Mouse (Mus musculus) midbrain, postnatal 0 days (tissue): Measurements from ENCODE around the gene Mttp. TPM values are rescaled to one million over a fixed set of nuclear protein-coding genes. Genes with fewer than 3 reads are reported as not detected.

ENCODE experiments used
- ATAC-seq: fragments of 200-750 bp; cut with Nextera tagmentation; 2 replicates; pipeline ENCODE4 v1.8.0; 2017; ENCODE audit warnings: moderate number of reproducible peaks, mild to moderate bottlenecking, moderate TSS enrichment, moderate library complexity; ENCODE audit not compliant: low FRiP score
- DNase-seq: peaks from one replicate; pipeline ENCODE4 v3.0.0-alpha.2; 2015; ENCODE audit warnings: low spot score
- H3K27ac ChIP-seq: fragments of 300-500 bp; sonication (generic); 2 replicates; pipeline ENCODE4 v1.5.1; 2014; ENCODE audit warnings: low read depth, mild to moderate bottlenecking, low read length, mixed read lengths
- H3K27me3 ChIP-seq: fragments of 300-500 bp; sonication (generic); 2 replicates; pipeline ENCODE4 v1.6.1; 2014; ENCODE audit warnings: low read length, control low read depth, mixed read lengths; ENCODE audit not compliant: insufficient read depth
- H3K36me3 ChIP-seq: fragments of 300-500 bp; sonication (generic); 2 replicates; pipeline ENCODE4 v1.6.1; 2014; ENCODE audit warnings: low read length, control low read depth, mixed read lengths; ENCODE audit not compliant: insufficient read depth
- H3K4me1 ChIP-seq: fragments of 300-500 bp; sonication (generic); 2 replicates; pipeline ENCODE4 v1.6.1; 2014; ENCODE audit warnings: mild to moderate bottlenecking, control low read depth, antibody characterized with exemption, low read length, mixed read lengths; ENCODE audit not compliant: insufficient read depth
- H3K4me2 ChIP-seq: fragments of 300-500 bp; sonication (generic); 2 replicates; pipeline ENCODE4 v1.6.1; 2014; ENCODE audit warnings: low read depth, mild to moderate bottlenecking, low read length, mixed read lengths; ENCODE audit not compliant: poor library complexity, severe bottlenecking
- H3K4me3 ChIP-seq: fragments of 300-500 bp; sonication (generic); 2 replicates; pipeline ENCODE4 v1.5.1; 2014; ENCODE audit warnings: low read depth, mild to moderate bottlenecking, low read length, moderate library complexity
- H3K9ac ChIP-seq: fragments of 300-500 bp; sonication (generic); replicated peaks from 2 replicates; pipeline ENCODE4 v1.6.1; 2014; ENCODE audit warnings: mild to moderate bottlenecking, low read length, moderate library complexity, mixed read lengths; ENCODE audit not compliant: poor library complexity, severe bottlenecking
- H3K9me3 ChIP-seq: fragments of 300-500 bp; sonication (generic); 2 replicates; pipeline ENCODE4 v1.6.1; 2016; ENCODE audit warnings: low read length, control low read depth
- CTCF ChIP-seq: IDR thresholded peaks from 2 replicates; pipeline ENCODE4 v1.5.1; 2016; ENCODE audit warnings: antibody characterized with exemption, mild to moderate bottlenecking
- WGBS: fragments of 180-500 bp; shearing (Covaris S2); extraction: QIAGEN DNeasy Blood & Tissue Kit; methylation state at CpG from one replicate; pipeline ENCODE4 v1.1.7; 2014; 5-methylcytosine and 5-hydroxymethylcytosine counted together
- polyA plus RNA-seq: library from polyadenylated mRNA; unstranded; fragments of >200 nt; fragmentation: Nextera tagmentation; extraction: Ambion mirVana; gene quantifications from 2 replicates; pipeline ENCODE4 v1.2.1, GENCODE M21; 2015
- total RNA-seq: library from RNA; depleted of rRNA; stranded (reverse); fragments of >200 nt; gene quantifications from 2 replicates; pipeline ENCODE4 v1.2.3, GENCODE M21; 2014

Gene Mttp
- total and polyA plus RNA-seq, 2 experiments from 2014 or later: 4.9 to 6.7 TPM

DNA sequence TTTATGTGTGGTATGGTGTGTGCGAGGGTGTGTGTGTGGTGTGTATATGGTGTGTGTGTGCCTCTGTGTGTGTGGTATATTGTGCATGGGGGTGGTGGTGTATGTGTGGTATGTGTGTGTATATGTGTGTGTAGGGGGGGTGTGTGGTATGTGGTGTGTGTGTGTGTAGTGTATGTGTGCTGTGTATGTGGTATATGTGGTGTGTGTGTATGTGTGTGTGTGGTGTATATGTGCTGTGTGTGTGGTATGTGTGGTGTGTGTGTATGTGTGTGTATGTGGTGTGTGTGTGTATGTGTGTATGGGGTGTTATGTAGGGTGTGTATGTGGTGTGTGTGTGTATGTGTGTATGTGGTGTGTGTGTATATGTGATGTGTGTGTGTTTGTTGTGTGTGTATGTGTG is 70.6 kb downstream of the Mttp start:
- Histone ChIP-seq H3K4me2 (no peak overlapping the region), H3K27ac (no peak overlapping the region), H3K4me1 (no peaks in the 10 kb centered on the region), H3K27me3 (no peaks in the 10 kb centered on the region), H3K9ac (no peak overlapping the region), H3K36me3 (no peaks in the 10 kb centered on the region), H3K4me3 (no peak overlapping the region), H3K9me3 (no peaks in the 10 kb centered on the region)
- DNase-seq (no peak), ATAC-seq (no peak)
- TF ChIP-seq CTCF: no peak
- 85% methylated on average over 1 of the region's 1 CpGs for WGBS

- Histone ChIP-seq H3K36me3 (no peaks in the 10 kb centered on the region), H3K4me1 (no peaks in the 10 kb centered on the region), H3K4me3 (no peak overlapping the region), H3K4me2 (no peak overlapping the region), H3K9me3 (no peaks in the 10 kb centered on the region), H3K9ac (no peak overlapping the region), H3K27ac (no peak overlapping the region), H3K27me3 (no peaks in the 10 kb centered on the region)
- no peak for TF ChIP-seq CTCF
- no peak for DNase-seq
- WGBS: 76% methylated on average over 10 of the region's 10 CpGs
- ATAC-seq: no peak
These were observed 73.2 kb downstream of the Mttp start for GRCm38 (mm10) chr3:138071476-138072073.

- DNase-seq (no peak), ATAC-seq (no peak)
- Histone ChIP-seq H3K27me3 (no peaks in the 10 kb centered on the region), H3K9ac (no peak overlapping the region), H3K4me1 (no peaks in the 10 kb centered on the region), H3K4me2 (no peak overlapping the region), H3K9me3 (no peaks in the 10 kb centered on the region), H3K27ac (no peak overlapping the region), H3K36me3 (no peaks in the 10 kb centered on the region), H3K4me3 (no peak overlapping the region)
- 17% methylated on average over 1 of the region's 1 CpGs for WGBS
- no peak for TF ChIP-seq CTCF
These were observed 73.8 kb downstream of the Mttp start for GRCm38 (mm10) chr3:138071004-138071403.

DNA sequence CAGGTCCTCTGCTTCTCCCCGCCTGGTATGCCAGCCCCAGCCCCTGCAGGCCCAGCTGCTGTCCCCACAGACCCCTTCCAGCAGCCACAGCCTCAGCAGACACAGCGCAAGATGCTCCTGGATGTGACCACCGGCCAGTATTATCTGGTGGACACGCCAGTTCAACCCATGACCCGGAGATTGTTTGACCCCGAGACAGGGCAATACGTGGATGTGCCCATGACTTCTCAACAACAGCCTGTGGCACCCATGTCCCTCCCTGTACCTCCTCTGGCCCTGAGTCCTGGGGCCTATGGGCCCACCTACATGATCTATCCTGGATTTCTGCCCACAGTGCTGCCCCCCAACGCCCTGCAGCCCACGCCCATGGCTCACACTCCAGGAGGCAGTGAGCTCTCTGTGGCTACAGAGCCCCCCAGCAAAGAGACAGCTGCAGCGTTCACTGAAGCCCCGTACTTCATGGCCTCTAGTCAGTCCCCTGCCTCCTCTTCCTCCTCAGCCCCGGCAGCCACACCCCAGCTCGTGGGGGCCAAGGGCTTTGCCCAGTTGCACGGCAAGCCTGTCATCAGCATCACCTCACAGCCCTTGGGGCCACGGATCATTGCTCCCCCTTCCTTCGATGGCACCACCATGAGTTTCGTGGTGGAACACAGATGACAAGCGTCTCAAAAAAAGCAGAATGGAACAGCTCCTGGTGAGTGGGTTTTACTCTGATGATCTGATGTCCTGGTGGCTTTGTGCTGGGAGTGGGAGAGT is 74.8 kb downstream of the Mttp start:
- Histone ChIP-seq H3K27me3 (no peaks in the 10 kb centered on the region), H3K9ac (no peak overlapping the region), H3K4me1 (no peaks in the 10 kb centered on the region), H3K36me3 (no peaks in the 10 kb centered on the region), H3K4me2 (no peak overlapping the region), H3K27ac (no peak overlapping the region), H3K9me3 (no peaks in the 10 kb centered on the region), H3K4me3 (no peak overlapping the region)
- ATAC-seq (no peak), DNase-seq (no peak)
- WGBS: 69% methylated on average over 18 of the region's 18 CpGs
- TF ChIP-seq CTCF: no peak

GRCm38 (mm10) chr3:138068103-138068502 is 76.7 kb downstream of the Mttp start:
- Histone ChIP-seq H3K9ac (no peak overlapping the region), H3K36me3 (no peaks in the 10 kb centered on the region), H3K27me3 (no peaks in the 10 kb centered on the region), H3K4me1 (no peaks in the 10 kb centered on the region), H3K27ac (no peak overlapping the region), H3K9me3 (no peaks in the 10 kb centered on the region), H3K4me3 (no peak overlapping the region), H3K4me2 (no peak overlapping the region)
- ATAC-seq (no peak), DNase-seq (no peak)
- WGBS: 96% methylated on average over 12 of the region's 12 CpGs
- TF ChIP-seq CTCF: no peak

DNA sequence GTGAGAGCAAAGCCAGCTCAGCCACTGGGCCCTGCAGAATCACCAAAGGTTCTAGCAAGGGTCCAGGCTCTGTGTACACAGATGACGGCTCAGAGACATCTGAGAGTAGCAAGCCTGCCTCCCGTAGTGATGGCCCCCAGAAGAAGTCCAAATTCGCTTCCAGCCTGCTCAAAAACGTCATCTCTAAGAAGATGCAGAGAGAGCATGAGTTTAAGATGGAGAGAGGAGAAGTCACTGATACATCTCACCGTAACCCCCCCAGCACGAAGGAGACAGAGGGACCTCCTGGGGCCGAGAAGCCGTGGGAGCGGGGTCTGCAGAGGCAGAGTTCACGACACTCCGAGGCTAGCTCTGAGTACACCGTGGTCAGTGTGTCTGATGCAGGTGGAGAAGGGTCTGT is 77.5 kb downstream of the Mttp start, which contains the start of gene Gm5105:
TSS of gene Gm5105 (minus strand) at position 101 of the 400 bp plus-strand sequence.
- Histone ChIP-seq H3K4me3 (no peak within 1 kb of the TSS), H3K9me3 (no peaks in the 10 kb centered on the region), H3K4me2 (no peak within 1 kb of the TSS), H3K9ac (no peak within 1 kb of the TSS), H3K27ac (no peak within 1 kb of the TSS), H3K4me1 (no peaks in the 10 kb centered on the region), H3K27me3 (no peaks in the 10 kb centered on the region), H3K36me3 (no peaks in the 10 kb centered on the region)
- DNase-seq (no peak), ATAC-seq (no peak)
- 95% methylated on average over 12 of the region's 12 CpGs for WGBS
- TF ChIP-seq CTCF: no peak
